Mouse (Mus musculus): ENCODE measurements at regions not wholly inside any gene's neighbourhood (a gene's known extent, or its start where the extent isn't known, plus 50 kb on each side); places are given as distances from the start of the nearest gene placed in this dataset.

GRCm38 (mm10) chr5:58822704-58823103 lies 1104.9 kb downstream of the Pcdh7 start:
- H3K27me3 ChIP-seq (ENCODE audit: control insufficient read depth, insufficient read depth, low read length), result no peaks in the 10 kb centered on the region
- H3K4me3 ChIP-seq (ENCODE audit: low read depth, low read length), result no peak overlapping the region
- H3K4me1 ChIP-seq (ENCODE audit: control insufficient read depth, insufficient read depth, low read length), result no peaks in the 10 kb centered on the region
- H3K27ac ChIP-seq (ENCODE audit: low read depth, low read length), result no peak overlapping the region
- ATAC-seq (ENCODE audit: low read depth), result no peak
- WGBS, result 39% methylated on average over 4 of the region's 4 CpGs
- no peaks in the 10 kb centered on the region for H3K36me3 ChIP-seq (ENCODE audit: control insufficient read depth, insufficient read depth, low read length)
- H3K4me2 ChIP-seq (ENCODE audit: low read depth, low read length), result no peak overlapping the region
- H3K9me3 ChIP-seq (ENCODE audit: control insufficient read depth, low read length), result no peaks in the 10 kb centered on the region
- H3K9ac ChIP-seq (replicated peaks; ENCODE audit: low read depth, low read length), result no peak overlapping the region

- H3K4me2 ChIP-seq (ENCODE audit: low read depth, low read length), result no peak overlapping the region
- WGBS, result 57% methylated on average over 3 of the region's 3 CpGs
- no peak for ATAC-seq (ENCODE audit: low read depth)
- no peaks in the 10 kb centered on the region for H3K4me1 ChIP-seq (ENCODE audit: control insufficient read depth, insufficient read depth, low read length)
- H3K36me3 ChIP-seq (ENCODE audit: control insufficient read depth, insufficient read depth, low read length), result no peaks in the 10 kb centered on the region
- no peaks in the 10 kb centered on the region for H3K27me3 ChIP-seq (ENCODE audit: control insufficient read depth, insufficient read depth, low read length)
- no peak overlapping the region for H3K9ac ChIP-seq (replicated peaks; ENCODE audit: low read depth, low read length)
- H3K4me3 ChIP-seq (ENCODE audit: low read depth, low read length), result no peak overlapping the region
- H3K27ac ChIP-seq (ENCODE audit: low read depth, low read length), result no peak overlapping the region
- no peaks in the 10 kb centered on the region for H3K9me3 ChIP-seq (ENCODE audit: control insufficient read depth, low read length)
These were observed 1108.2 kb downstream of the Pcdh7 start for GRCm38 (mm10) chr5:58825970-58826369.

GRCm38 (mm10) chr5:58847001-58847400 lies 1129.2 kb downstream of the Pcdh7 start:
- Histone ChIP-seq H3K27me3 (ENCODE audit: control insufficient read depth, insufficient read depth, low read length) (no peaks in the 10 kb centered on the region), H3K36me3 (ENCODE audit: control insufficient read depth, insufficient read depth, low read length) (no peaks in the 10 kb centered on the region), H3K9ac (replicated peaks; ENCODE audit: low read depth, low read length) (no peak overlapping the region), H3K27ac (ENCODE audit: low read depth, low read length) (no peak overlapping the region), H3K4me3 (ENCODE audit: low read depth, low read length) (no peak overlapping the region), H3K9me3 (ENCODE audit: control insufficient read depth, low read length) (no peaks in the 10 kb centered on the region), H3K4me2 (ENCODE audit: low read depth, low read length) (no peak overlapping the region), H3K4me1 (ENCODE audit: control insufficient read depth, insufficient read depth, low read length) (no peaks in the 10 kb centered on the region)
- ATAC-seq (ENCODE audit: low read depth), result no peak

GRCm38 (mm10) chr5:58858016-58858415 lies 1140.2 kb downstream of the Pcdh7 start:
- Histone ChIP-seq H3K27ac (ENCODE audit: low read depth, low read length) (no peak overlapping the region), H3K9ac (replicated peaks; ENCODE audit: low read depth, low read length) (no peak overlapping the region), H3K4me3 (ENCODE audit: low read depth, low read length) (no peak overlapping the region), H3K4me2 (ENCODE audit: low read depth, low read length) (no peak overlapping the region), H3K36me3 (ENCODE audit: control insufficient read depth, insufficient read depth, low read length) (no peaks in the 10 kb centered on the region), H3K4me1 (ENCODE audit: control insufficient read depth, insufficient read depth, low read length) (no peaks in the 10 kb centered on the region), H3K27me3 (ENCODE audit: control insufficient read depth, insufficient read depth, low read length) (no peaks in the 10 kb centered on the region), H3K9me3 (ENCODE audit: control insufficient read depth, low read length) (no peaks in the 10 kb centered on the region)
- no peak for ATAC-seq (ENCODE audit: low read depth)
- WGBS, result 89% methylated on average over 2 of the region's 2 CpGs

- no peaks in the 10 kb centered on the region for H3K27me3 ChIP-seq (ENCODE audit: control insufficient read depth, insufficient read depth, low read length)
These were observed 1175.7 kb downstream of the Pcdh7 start for GRCm38 (mm10) chr5:58893493-58893892.

GRCm38 (mm10) chr5:58941436-58941835 lies 1223.7 kb downstream of the Pcdh7 start:
- Histone ChIP-seq H3K9me3 (ENCODE audit: control insufficient read depth, low read length) (no peaks in the 10 kb centered on the region), H3K36me3 (ENCODE audit: control insufficient read depth, insufficient read depth, low read length) (no peaks in the 10 kb centered on the region), H3K4me3 (ENCODE audit: low read depth, low read length) (no peak overlapping the region), H3K9ac (replicated peaks; ENCODE audit: low read depth, low read length) (no peak overlapping the region), H3K4me1 (ENCODE audit: control insufficient read depth, insufficient read depth, low read length) (no peaks in the 10 kb centered on the region), H3K4me2 (ENCODE audit: low read depth, low read length) (no peak overlapping the region), H3K27me3 (ENCODE audit: control insufficient read depth, insufficient read depth, low read length) (no peaks in the 10 kb centered on the region), H3K27ac (ENCODE audit: low read depth, low read length) (no peak overlapping the region)
- WGBS, result 95% methylated on average over 1 of the region's 1 CpGs
- no peak for ATAC-seq (ENCODE audit: low read depth)

More at GRCm38 (mm10) chr5:58893493-58893892, 1175.7 kb downstream of the Pcdh7 start:
- Histone ChIP-seq H3K9me3 (ENCODE audit: control insufficient read depth, low read length) (no peaks in the 10 kb centered on the region), H3K36me3 (ENCODE audit: control insufficient read depth, insufficient read depth, low read length) (no peaks in the 10 kb centered on the region), H3K4me1 (ENCODE audit: control insufficient read depth, insufficient read depth, low read length) (no peaks in the 10 kb centered on the region), H3K4me3 (ENCODE audit: low read depth, low read length) (no peak overlapping the region), H3K4me2 (ENCODE audit: low read depth, low read length) (no peak overlapping the region), H3K27ac (ENCODE audit: low read depth, low read length) (no peak overlapping the region), H3K9ac (replicated peaks; ENCODE audit: low read depth, low read length) (no peak overlapping the region)
- ATAC-seq (ENCODE audit: low read depth), result peak; percentile 51; the same call in 1 of the 2 replicates
- 56% methylated on average over 3 of the region's 3 CpGs for WGBS

- H3K27ac ChIP-seq (ENCODE audit: low read depth, low read length), result no peak overlapping the region
- H3K36me3 ChIP-seq (ENCODE audit: control insufficient read depth, insufficient read depth, low read length), result no peaks in the 10 kb centered on the region
- H3K4me2 ChIP-seq (ENCODE audit: low read depth, low read length), result no peak overlapping the region
- H3K4me1 ChIP-seq (ENCODE audit: control insufficient read depth, insufficient read depth, low read length), result no peaks in the 10 kb centered on the region
- H3K27me3 ChIP-seq (ENCODE audit: control insufficient read depth, insufficient read depth, low read length), result no peaks in the 10 kb centered on the region
- no peak overlapping the region for H3K4me3 ChIP-seq (ENCODE audit: low read depth, low read length)
- no peak overlapping the region for H3K9ac ChIP-seq (replicated peaks; ENCODE audit: low read depth, low read length)
- ATAC-seq (ENCODE audit: low read depth), result no peak
- 94% methylated on average over 2 of the region's 2 CpGs for WGBS
- no peaks in the 10 kb centered on the region for H3K9me3 ChIP-seq (ENCODE audit: control insufficient read depth, low read length)
These were observed 1257.5 kb downstream of the Pcdh7 start for GRCm38 (mm10) chr5:58975268-58975667.

GRCm38 (mm10) chr5:58987754-58988153 lies 1270.0 kb downstream of the Pcdh7 start:
- H3K4me2 ChIP-seq (ENCODE audit: low read depth, low read length), result no peak overlapping the region
- WGBS, result 94% methylated on average over 1 of the region's 1 CpGs
- H3K9me3 ChIP-seq (ENCODE audit: control insufficient read depth, low read length), result no peaks in the 10 kb centered on the region
- no peak overlapping the region for H3K9ac ChIP-seq (replicated peaks; ENCODE audit: low read depth, low read length)
- no peak overlapping the region for H3K27ac ChIP-seq (ENCODE audit: low read depth, low read length)
- no peaks in the 10 kb centered on the region for H3K36me3 ChIP-seq (ENCODE audit: control insufficient read depth, insufficient read depth, low read length)
- H3K4me3 ChIP-seq (ENCODE audit: low read depth, low read length), result no peak overlapping the region
- H3K27me3 ChIP-seq (ENCODE audit: control insufficient read depth, insufficient read depth, low read length), result no peaks in the 10 kb centered on the region
- no peak for ATAC-seq (ENCODE audit: low read depth)
- H3K4me1 ChIP-seq (ENCODE audit: control insufficient read depth, insufficient read depth, low read length), result no peaks in the 10 kb centered on the region
